Mouse (Mus musculus) ovary, adult 2 months (tissue): Measurements from ENCODE around the gene 1700025F22Rik. TPM values are rescaled to one million over a fixed set of nuclear protein-coding genes. Genes with fewer than 3 reads are reported as not detected.

ENCODE experiments used
- polyA plus RNA-seq: library from polyadenylated mRNA; depleted of rRNA; stranded (reverse); fragments of >200 nt; gene quantifications from 2 replicates; pipeline ENCODE4 v1.2.3, GENCODE M21; 2012; rRNA removed

Gene 1700025F22Rik
- polyA plus RNA-seq, result not detected in 2 replicates

GRCm38 (mm10) chr19:11165172-11165571 is at the start of gene 1700025F22Rik:
Gene 1700025F22Rik (minus strand): TSS chr19:11165320.

GRCm38 (mm10) chr19:11196546-11196945 is 31.4 kb upstream of the 1700025F22Rik start, which contains the start of gene Ms4a13:
Gene Ms4a13 (minus strand): TSS chr19:11196737.

GRCm38 (mm10) chr19:11130776-11131175 is 34.3 kb downstream of the 1700025F22Rik start, which contains the start of gene 1700017D01Rik:
Gene 1700017D01Rik (minus strand): TSS chr19:11130876.

Other genes with a start within 250 kb of the 1700025F22Rik start
- gene Zp1, start 244.7 kb downstream of the 1700025F22Rik start, polyA plus RNA-seq, result 42.9 and 63.2 TPM in 2 replicates
- 7.2 and 9.1 TPM in 2 replicates for gene Ptgdr2, start 228.2 kb downstream of the 1700025F22Rik start, polyA plus RNA-seq
- 9.0 and 11.2 TPM in 2 replicates for gene Ccdc86, start 216.1 kb downstream of the 1700025F22Rik start, polyA plus RNA-seq
- 1.4 and 4.0 TPM in 2 replicates for gene Ms4a10, start 190.7 kb downstream of the 1700025F22Rik start, polyA plus RNA-seq
- 0.15 and 0.28 TPM in 2 replicates for gene Ms4a15, start 172.1 kb downstream of the 1700025F22Rik start, polyA plus RNA-seq
- gene Ms4a18, start 147.3 kb downstream of the 1700025F22Rik start, polyA plus RNA-seq, result 0.39 and 0.58 TPM in 2 replicates
- 1.2 and 1.4 TPM in 2 replicates for gene Ms4a8a, start 84.2 kb downstream of the 1700025F22Rik start, polyA plus RNA-seq
- gene 1700017D01Rik, start 34.4 kb downstream of the 1700025F22Rik start, polyA plus RNA-seq, result not detected in 2 replicates
- not detected in 2 replicates for gene Ms4a13, start 31.4 kb upstream of the 1700025F22Rik start, polyA plus RNA-seq
- gene Ms4a12, start 67.1 kb upstream of the 1700025F22Rik start, polyA plus RNA-seq, result not detected in 2 replicates
- gene Ms4a1, start 100.9 kb upstream of the 1700025F22Rik start, polyA plus RNA-seq, result 0.05 TPM in 1 of 2 replicates, not detected in the other
- not detected in 2 replicates for gene Ms4a5, start 118.6 kb upstream of the 1700025F22Rik start, polyA plus RNA-seq
- gene Ms4a14, start 149.1 kb upstream of the 1700025F22Rik start, polyA plus RNA-seq, result 0.15 and 0.25 TPM in 2 replicates
- gene Ms4a7, start 170.8 kb upstream of the 1700025F22Rik start, polyA plus RNA-seq, result 2.5 TPM in 2 replicates
- gene Ms4a4a, start 210.2 kb upstream of the 1700025F22Rik start, polyA plus RNA-seq, result 0.18 and 0.20 TPM in 2 replicates
- 0.11 and 0.48 TPM in 2 replicates for gene Ms4a4c, start 239.4 kb upstream of the 1700025F22Rik start, polyA plus RNA-seq